Mouse (Mus musculus): ENCODE data around the gene Fam102b. TPM values are rescaled to one million over a fixed set of nuclear protein-coding genes. Genes with fewer than 3 reads are reported as not detected.

Fam102b gene
- polyA plus RNA-seq, 1 experiment: 3.7 TPM

DNA sequence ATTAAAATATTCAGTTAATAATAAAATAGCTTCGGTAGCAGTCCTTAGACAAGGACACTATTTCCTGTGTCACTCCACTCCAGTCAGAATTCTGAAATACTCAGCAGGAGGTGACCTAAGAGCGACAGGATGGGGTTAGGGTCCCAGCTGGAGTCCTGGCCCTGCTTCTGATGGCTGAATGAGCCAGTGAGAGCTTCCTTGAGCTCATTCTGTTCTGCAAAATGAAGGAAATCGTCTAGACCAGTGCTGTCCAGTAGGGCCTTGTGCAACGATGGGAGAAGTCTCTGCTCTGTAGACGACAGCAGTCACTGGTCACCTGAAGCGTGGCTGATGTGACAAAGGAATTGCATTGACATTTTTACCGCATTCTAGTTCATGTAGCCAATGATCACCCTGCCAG, 16.0 kb upstream of the Fam102b start:
- no peak overlapping the region for H3K4me3 ChIP-seq
- no peak overlapping the region for H3K4me2 ChIP-seq (ENCODE audit: low read depth)
- H3K27me3 ChIP-seq (ENCODE audit: control insufficient read depth, insufficient read depth, insufficient read length): no peaks in the 10 kb centered on the region
- no peak overlapping the region for H3ac ChIP-seq (ENCODE audit: control insufficient read depth, insufficient read length)
- TF ChIP-seq MYOG (IDR thresholded peaks at IDR 0.05; ENCODE audit: control insufficient read depth in 1 of 3, insufficient read depth in 1 of 3, insufficient read length in 2 of 3, low read depth in 2 of 3) (no peak), POLR2A (IDR thresholded peaks at IDR 0.05; ENCODE audit: insufficient read length, low read depth) (no peak), CEBPB (IDR thresholded peaks at IDR 0.05; ENCODE audit: insufficient read depth, poor library complexity, severe bottlenecking) (no peak), TCF12 (IDR thresholded peaks at IDR 0.05; ENCODE audit: insufficient read depth, poor library complexity, severe bottlenecking) (no peak), POLR2AphosphoS2 (IDR thresholded peaks at IDR 0.05; ENCODE audit: insufficient read length, low read depth) (no peak), REST (IDR thresholded peaks at IDR 0.05; ENCODE audit: insufficient read depth, insufficient read length) (no peak), USF1 (IDR thresholded peaks at IDR 0.05; ENCODE audit: low read depth) (no peak), E2F4 (IDR thresholded peaks at IDR 0.05; ENCODE audit: insufficient read depth) (no peak), SRF (IDR thresholded peaks at IDR 0.05; ENCODE audit: control insufficient read depth, insufficient read length, low read depth) (no peak), MAX (IDR thresholded peaks at IDR 0.05; ENCODE audit: low read depth) (no peak), TCF3 (IDR thresholded peaks at IDR 0.05; ENCODE audit: insufficient read length, low read depth) (no peak), MYOD1 (IDR thresholded peaks at IDR 0.05; ENCODE audit: control insufficient read depth in 1 of 3, insufficient read length in 2 of 3, low read depth in 2 of 3) (no peak)
- H3K79me2 ChIP-seq (ENCODE audit: control insufficient read depth, insufficient read depth): no peaks in the 10 kb centered on the region
- no peaks in the 10 kb centered on the region for H3K36me3 ChIP-seq (ENCODE audit: control insufficient read depth, insufficient read depth)

DNA sequence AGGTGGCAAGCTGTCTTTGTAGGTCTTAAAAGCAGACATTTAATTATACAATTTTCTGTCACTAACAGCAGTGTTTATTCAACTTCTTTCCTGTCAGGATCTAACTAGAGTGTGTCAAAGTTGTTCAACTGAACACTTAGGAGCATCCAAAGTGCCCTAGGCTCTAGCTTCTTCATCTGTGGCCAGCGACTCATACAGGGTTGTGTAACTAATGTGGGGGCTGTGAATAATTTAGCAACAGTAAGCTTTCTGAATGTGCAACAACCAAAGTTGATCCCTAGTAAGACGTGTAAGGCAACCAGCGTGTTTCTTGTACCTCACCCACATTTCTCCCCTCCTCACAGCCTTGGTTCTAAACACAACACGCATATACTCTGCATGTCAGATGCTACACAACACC, 13.5 kb upstream of the Fam102b start:
- no peaks in the 10 kb centered on the region for H3K79me2 ChIP-seq (ENCODE audit: control insufficient read depth, insufficient read depth)
- TF ChIP-seq USF1 (IDR thresholded peaks at IDR 0.05; ENCODE audit: low read depth) (no peak), CEBPB (IDR thresholded peaks at IDR 0.05; ENCODE audit: insufficient read depth, poor library complexity, severe bottlenecking) (peak; percentile 51; the same call in 1 of the 2 replicates)

DNA sequence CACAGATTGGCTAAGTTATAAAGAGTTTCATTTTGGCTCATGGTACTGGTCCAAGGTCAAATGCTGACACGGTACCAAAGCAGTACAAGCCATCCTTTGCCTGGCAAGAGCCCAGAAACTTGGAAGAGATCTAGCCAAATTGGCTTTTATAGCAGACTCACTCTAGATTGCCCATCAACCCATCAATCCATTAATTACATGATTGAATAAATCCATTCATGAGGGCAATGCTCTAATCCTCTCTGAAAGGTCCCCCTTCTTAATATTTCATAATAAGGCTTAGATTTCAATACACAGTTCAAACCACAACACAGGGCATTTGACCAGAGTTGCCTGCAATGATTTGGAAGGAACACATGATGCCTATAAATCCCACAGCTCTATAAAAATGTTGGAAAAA, 7.0 kb upstream of the Fam102b start:
- Histone ChIP-seq H3K4me2 (ENCODE audit: low read depth) (no peak overlapping the region), H3K79me2 (ENCODE audit: control insufficient read depth, insufficient read depth) (no peaks in the 10 kb centered on the region), H3K27me3 (ENCODE audit: control insufficient read depth, insufficient read depth, insufficient read length) (no peaks in the 10 kb centered on the region), H3K36me3 (ENCODE audit: control insufficient read depth, insufficient read depth) (no peaks in the 10 kb centered on the region), H3ac (ENCODE audit: control insufficient read depth, insufficient read length) (no peak overlapping the region), H3K4me3 (no peak overlapping the region)
- TF ChIP-seq USF1 (IDR thresholded peaks at IDR 0.05; ENCODE audit: low read depth) (peak; percentile 24), CEBPB (IDR thresholded peaks at IDR 0.05; ENCODE audit: insufficient read depth, poor library complexity, severe bottlenecking) (peak; percentile 44; the same call in 1 of the 2 replicates), SRF (IDR thresholded peaks at IDR 0.05; ENCODE audit: control insufficient read depth, insufficient read length, low read depth) (no peak), POLR2AphosphoS2 (IDR thresholded peaks at IDR 0.05; ENCODE audit: insufficient read length, low read depth) (no peak)

More for the DNA sequence above, 13.5 kb upstream of the Fam102b start:
- H3K27me3 ChIP-seq (ENCODE audit: control insufficient read depth, insufficient read depth, insufficient read length): no peaks in the 10 kb centered on the region
- H3K4me2 ChIP-seq (ENCODE audit: low read depth): no peak overlapping the region
- no peak overlapping the region for H3ac ChIP-seq (ENCODE audit: control insufficient read depth, insufficient read length)
- H3K36me3 ChIP-seq (ENCODE audit: control insufficient read depth, insufficient read depth): no peaks in the 10 kb centered on the region
- no peak overlapping the region for H3K4me3 ChIP-seq

DNA sequence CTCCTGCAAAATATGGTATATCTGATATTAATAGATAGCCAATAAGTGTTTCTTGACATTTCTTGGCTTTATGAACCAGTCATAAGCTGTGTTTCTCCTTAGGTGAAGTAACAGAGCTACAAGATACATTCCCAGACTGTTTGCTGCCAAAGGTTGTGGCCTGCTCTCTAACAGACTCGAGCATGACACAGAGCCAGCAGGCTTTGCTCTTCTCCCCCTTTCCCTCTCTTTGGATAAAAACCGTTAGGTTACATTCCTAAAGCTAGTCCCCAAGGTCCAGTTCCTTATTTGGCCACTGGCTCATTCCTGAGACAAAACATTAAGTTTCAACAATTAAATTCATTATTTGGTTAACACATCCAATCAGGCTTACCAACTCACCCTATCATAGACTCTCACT, 4.9 kb upstream of the Fam102b start:
- H3ac ChIP-seq (ENCODE audit: control insufficient read depth, insufficient read length): no peak overlapping the region
- no peaks in the 10 kb centered on the region for H3K36me3 ChIP-seq (ENCODE audit: control insufficient read depth, insufficient read depth)
- no peak overlapping the region for H3K4me3 ChIP-seq
- H3K4me2 ChIP-seq (ENCODE audit: low read depth): no peak overlapping the region
- H3K79me2 ChIP-seq (ENCODE audit: control insufficient read depth, insufficient read depth): no peaks in the 10 kb centered on the region
- TF ChIP-seq MYOG (IDR thresholded peaks at IDR 0.05; ENCODE audit: control insufficient read depth in 1 of 3, insufficient read depth in 1 of 3, insufficient read length in 2 of 3, low read depth in 2 of 3) (no peak), TCF3 (IDR thresholded peaks at IDR 0.05; ENCODE audit: insufficient read length, low read depth) (no peak), SRF (IDR thresholded peaks at IDR 0.05; ENCODE audit: control insufficient read depth, insufficient read length, low read depth) (no peak), REST (IDR thresholded peaks at IDR 0.05; ENCODE audit: insufficient read depth, insufficient read length) (no peak), USF1 (IDR thresholded peaks at IDR 0.05; ENCODE audit: low read depth) (no peak), MAX (IDR thresholded peaks at IDR 0.05; ENCODE audit: low read depth) (no peak), MYOD1 (IDR thresholded peaks at IDR 0.05; ENCODE audit: control insufficient read depth in 1 of 3, insufficient read length in 2 of 3, low read depth in 2 of 3) (no peak), CEBPB (IDR thresholded peaks at IDR 0.05; ENCODE audit: insufficient read depth, poor library complexity, severe bottlenecking) (no peak), POLR2AphosphoS2 (IDR thresholded peaks at IDR 0.05; ENCODE audit: insufficient read length, low read depth) (no peak), POLR2A (IDR thresholded peaks at IDR 0.05; ENCODE audit: insufficient read length, low read depth) (no peak), E2F4 (IDR thresholded peaks at IDR 0.05; ENCODE audit: insufficient read depth) (no peak), TCF12 (IDR thresholded peaks at IDR 0.05; ENCODE audit: insufficient read depth, poor library complexity, severe bottlenecking) (no peak)
- no peaks in the 10 kb centered on the region for H3K27me3 ChIP-seq (ENCODE audit: control insufficient read depth, insufficient read depth, insufficient read length)

DNA sequence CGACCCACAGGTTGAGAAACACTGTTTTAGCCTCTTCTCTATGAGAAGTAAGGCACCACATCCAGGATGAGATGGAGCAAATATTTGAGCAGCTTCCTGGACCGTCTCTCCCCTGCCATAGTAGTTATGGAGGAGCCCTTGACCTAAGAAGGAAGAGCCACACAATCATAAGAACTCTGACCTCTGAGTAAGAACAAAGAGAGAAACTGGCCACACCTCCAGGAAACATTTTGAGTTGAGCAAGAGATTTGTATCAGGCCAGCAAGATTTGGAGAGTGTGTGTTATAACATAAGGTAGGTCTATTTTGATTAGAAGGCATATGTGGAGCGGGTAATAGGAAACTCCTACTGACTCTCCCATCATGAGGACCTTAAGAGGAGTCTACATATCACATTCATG, 4.2 kb upstream of the Fam102b start:
- H3K79me2 ChIP-seq (ENCODE audit: control insufficient read depth, insufficient read depth): no peaks in the 10 kb centered on the region
- no peak overlapping the region for H3K4me2 ChIP-seq (ENCODE audit: low read depth)
- H3K4me3 ChIP-seq: no peak overlapping the region
- TF ChIP-seq MAX (IDR thresholded peaks at IDR 0.05; ENCODE audit: low read depth) (no peak), USF1 (IDR thresholded peaks at IDR 0.05; ENCODE audit: low read depth) (no peak), MYOD1 (IDR thresholded peaks at IDR 0.05; ENCODE audit: control insufficient read depth in 1 of 3, insufficient read length in 2 of 3, low read depth in 2 of 3) (no peak), MYOG (IDR thresholded peaks at IDR 0.05; ENCODE audit: control insufficient read depth in 1 of 3, insufficient read depth in 1 of 3, insufficient read length in 2 of 3, low read depth in 2 of 3) (no peak), TCF12 (IDR thresholded peaks at IDR 0.05; ENCODE audit: insufficient read depth, poor library complexity, severe bottlenecking) (no peak), POLR2A (IDR thresholded peaks at IDR 0.05; ENCODE audit: insufficient read length, low read depth) (no peak)
- no peaks in the 10 kb centered on the region for H3K27me3 ChIP-seq (ENCODE audit: control insufficient read depth, insufficient read depth, insufficient read length)
- no peak overlapping the region for H3ac ChIP-seq (ENCODE audit: control insufficient read depth, insufficient read length)
- no peaks in the 10 kb centered on the region for H3K36me3 ChIP-seq (ENCODE audit: control insufficient read depth, insufficient read depth)

All from myocyte (in vitro differentiated cells).